Mouse (Mus musculus) G1E (cell line): ENCODE results near the gene Acox1.

ENCODE experiments used
- CTCF ChIP-seq: IDR thresholded peaks from 2 replicates; pipeline ENCODE4 v1.5.1; 2012; ENCODE audit warnings: low read depth, low read length, inconsistent platforms, mixed read lengths
- GATA1 ChIP-seq: IDR thresholded peaks from 2 replicates; pipeline ENCODE4 v1.6.1; 2012; ENCODE audit warnings: borderline replicate concordance, low read length, inconsistent platforms, mixed read lengths
- GATA2 ChIP-seq: IDR thresholded peaks from 2 replicates; pipeline ENCODE4 v1.6.1; 2012; ENCODE audit warnings: low read depth, low read length, inconsistent platforms, borderline replicate concordance
- POLR2AphosphoS5 ChIP-seq: IDR thresholded peaks from 2 replicates; pipeline ENCODE4 v1.6.1; 2012; ENCODE audit warnings: low read depth, low read length, inconsistent platforms; ENCODE audit not compliant: insufficient replicate concordance
- TAL1 ChIP-seq: conservative IDR thresholded peaks from 2 replicates; pipeline ENCODE4 v1.6.1; 2012; ENCODE audit warnings: low read depth, low read length, inconsistent platforms, mixed read lengths

DNA sequence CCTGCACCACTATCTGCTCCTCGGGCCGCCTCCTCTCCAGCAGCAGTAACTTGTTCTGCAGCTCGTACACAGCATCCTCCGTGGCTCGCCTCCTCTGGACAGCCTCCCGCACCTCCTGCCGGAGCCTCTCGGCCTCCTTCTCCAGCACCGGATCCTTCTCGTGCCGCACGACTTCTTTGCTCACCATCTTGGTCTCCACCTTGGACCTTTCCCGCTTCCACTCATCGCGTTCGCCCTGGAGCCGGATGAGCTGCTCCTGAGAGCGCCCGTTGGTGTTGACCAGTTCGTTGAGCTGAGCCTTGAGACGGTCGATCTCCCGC is 23.9 kb upstream of the Acox1 start:
- TF ChIP-seq GATA1, result no peak
- TF ChIP-seq CTCF, result no peak
- TF ChIP-seq POLR2AphosphoS5, result no peak
- TF ChIP-seq TAL1, result no peak
- no peak for TF ChIP-seq GATA2
